Mouse (Mus musculus) brain, embryonic 18.5 days (tissue): ENCODE results near the gene Lrg1.

Source experiments
- DNase-seq: peaks from one replicate; pipeline ENCODE4 v3.0.0-alpha.2; 2012; ENCODE audit warnings: low read depth, low spot score

Lrg1 gene

DNA sequence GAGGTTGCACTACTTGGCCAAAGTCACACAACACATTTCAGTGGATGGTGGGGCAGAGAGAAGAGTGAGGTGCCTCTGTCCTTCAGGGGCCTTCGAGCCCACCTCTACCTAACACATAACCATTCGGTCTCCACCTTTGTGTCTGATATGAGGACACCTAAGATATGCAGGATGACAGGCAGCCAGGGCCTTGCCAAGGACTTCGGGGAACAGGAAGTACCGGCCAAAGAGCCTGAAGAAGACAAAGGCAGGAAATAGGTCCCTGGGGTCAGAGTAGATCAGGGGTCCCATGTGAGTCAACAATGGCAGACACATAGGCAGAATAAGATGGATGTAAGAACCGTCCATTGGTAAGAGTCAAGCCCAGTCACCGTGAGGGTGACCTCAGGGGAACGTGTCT is 14.8 kb upstream of the Lrg1 start:
- no peak for DNase-seq

DNA sequence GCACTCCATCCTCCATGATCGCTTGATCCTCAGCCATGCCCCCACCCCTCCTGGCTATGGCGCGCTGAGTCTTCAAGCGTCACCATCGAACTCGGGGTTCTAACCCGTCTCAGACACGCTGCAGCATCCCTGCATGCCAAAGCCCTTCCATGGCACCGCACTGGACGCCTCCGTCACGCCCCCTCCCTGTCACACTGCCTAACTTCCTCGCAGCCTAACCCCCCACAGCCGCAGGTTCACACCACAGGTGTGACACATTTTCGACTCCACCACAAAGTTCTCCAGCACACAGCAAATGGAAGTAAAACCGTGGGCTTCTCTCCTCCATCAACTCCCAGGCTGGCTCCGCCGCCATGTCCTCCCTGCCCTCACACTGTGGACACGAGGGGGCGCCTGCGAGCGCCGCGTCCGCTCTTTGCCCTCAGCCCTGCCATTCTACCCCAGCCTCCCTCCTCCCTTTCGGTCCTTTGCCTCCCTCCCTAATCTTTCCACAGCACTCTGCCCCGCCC is 12.7 kb upstream of the Lrg1 start:
- DNase-seq = no peak

DNA sequence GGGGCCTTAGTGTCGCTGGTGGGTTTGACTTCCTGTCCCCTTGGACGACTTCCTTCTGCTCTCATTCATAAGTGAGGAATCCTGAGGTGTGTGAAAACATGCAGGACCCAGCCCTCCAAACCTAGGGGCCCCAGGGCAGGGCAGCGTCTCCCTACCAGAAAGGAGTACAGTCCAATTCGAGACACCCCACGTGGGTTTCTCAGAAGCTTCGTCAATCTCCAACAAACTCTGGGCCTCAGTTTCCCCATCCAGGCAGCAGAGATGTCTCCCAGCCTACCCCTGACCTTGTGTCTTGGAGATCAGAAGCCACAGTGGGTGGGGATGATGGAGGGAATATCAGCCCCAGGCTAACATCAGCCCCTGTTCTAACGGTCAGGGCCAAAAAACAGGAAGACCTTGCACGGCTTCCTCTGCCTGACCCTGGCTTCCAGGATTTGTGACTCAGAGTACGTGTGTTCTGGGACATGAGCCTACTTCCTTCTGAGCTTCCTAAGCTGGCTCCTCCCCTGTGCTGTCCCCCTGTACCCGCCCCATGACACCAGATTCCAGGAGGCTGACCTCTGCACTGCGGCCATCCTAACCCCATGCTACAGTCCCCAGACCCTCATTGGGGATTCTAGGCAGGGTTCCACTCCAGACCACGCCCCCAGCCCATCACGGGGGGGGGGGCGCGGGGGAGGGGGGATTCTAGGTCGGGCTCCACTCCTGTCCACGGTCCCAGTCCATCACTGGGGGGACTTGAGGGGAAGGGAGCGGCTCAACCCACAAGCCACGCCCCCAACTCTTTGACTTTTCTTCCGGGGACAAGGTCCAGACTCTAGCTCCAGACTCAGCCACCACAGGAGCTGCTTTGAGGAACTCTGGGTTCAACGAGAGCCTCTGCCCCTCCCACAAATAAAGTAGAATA is 11.9 kb upstream of the Lrg1 start:
- no peak for DNase-seq

DNA sequence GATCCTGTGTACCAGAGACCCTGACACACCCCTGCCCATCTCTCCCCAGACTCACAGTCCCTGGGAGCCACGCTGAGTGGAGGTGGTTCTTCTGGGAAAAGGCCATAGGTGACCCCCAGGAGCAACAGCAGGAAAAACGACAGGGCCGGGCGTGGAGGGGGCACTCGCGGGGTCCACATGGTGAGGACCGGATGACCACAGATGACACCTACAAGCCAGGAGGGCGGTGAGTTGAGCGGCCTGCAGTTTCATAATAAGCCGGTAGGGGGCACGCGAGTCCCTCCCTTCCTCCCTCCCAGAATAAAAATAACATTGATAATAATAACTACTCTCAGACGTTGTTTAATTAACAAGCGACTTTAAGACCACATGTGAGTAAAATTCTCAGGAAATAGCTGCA is 10.9 kb upstream of the Lrg1 start:
- DNase-seq = no peak

DNA sequence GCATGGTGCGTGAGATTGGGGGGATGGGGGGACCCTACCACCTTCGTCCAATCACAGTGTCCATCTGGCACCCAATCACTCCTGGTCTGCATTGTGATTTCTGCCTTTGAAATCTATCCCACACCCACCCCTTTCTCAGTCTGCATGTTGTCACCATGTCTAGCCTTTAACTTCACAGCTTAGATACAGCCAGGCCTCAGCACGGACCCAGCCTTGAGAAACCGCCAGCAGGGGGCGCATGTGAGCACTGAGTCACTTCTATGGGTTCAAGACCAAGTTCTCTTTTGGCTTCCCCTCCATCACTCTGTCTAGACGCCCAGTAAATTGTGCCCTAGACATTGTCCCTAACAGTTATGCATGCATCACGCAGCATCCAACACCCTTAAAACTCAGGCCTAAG is 10.0 kb upstream of the Lrg1 start:
- no peak for DNase-seq

DNA sequence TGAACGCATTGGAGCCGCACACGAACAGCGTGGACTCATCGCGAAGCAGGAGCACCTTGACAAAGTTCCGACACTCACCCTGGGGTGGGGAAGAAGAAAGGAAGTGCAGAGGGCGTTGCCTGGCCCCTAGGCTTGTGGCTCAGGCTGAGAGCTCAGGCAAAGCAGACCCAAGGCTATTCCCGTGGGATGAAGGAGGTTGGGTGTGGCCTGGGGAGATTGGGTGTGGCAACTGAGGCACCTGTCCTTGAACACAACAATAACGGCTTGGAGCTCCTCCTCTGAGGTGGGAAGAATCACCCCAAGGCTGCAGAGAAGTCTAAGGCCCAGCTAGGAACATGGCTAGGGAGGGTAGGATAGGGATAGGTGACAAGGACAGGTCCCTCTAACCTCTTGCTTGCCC is 9.3 kb upstream of the Lrg1 start:
- DNase-seq = no peak

DNA sequence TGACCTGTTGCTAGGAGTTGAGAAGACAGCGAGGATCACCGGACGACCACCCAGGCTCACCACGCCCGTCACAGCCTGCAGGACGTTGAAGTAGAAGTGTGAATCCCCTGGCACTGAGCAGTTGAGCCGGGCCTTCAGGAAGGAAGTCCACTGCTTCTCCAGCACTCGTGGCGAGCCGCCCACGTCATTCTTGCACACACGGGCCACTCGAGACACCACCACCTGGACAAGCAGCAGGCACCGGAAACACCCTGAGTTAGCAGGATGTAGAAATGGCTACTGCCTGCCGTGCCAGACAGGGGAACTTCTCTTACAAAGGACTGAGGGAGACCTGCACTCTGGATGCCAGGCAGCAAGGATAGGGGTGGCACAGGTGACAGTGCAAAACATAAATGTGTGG is 6.4 kb upstream of the Lrg1 start:
- no peak for DNase-seq

DNA sequence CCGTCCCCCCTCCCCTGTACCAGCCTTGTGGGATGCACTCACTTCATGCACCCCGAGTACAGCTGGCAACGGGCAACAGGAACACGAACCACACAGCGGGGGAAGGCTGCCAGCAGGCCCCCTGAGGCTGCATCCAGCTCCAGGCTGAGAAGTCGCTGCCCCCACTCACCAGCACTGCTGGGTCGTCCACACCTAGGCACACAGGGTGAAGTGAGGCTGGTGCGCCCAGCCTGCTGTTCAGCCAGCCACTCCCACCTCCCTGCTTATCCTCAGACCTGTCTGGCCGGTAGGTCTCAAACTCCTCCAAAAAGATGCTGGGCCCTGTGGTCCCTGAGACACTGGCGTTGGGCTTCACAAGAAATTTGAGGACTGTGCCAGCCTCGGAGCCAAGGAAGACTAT is 4.4 kb upstream of the Lrg1 start:
- no peak for DNase-seq

DNA sequence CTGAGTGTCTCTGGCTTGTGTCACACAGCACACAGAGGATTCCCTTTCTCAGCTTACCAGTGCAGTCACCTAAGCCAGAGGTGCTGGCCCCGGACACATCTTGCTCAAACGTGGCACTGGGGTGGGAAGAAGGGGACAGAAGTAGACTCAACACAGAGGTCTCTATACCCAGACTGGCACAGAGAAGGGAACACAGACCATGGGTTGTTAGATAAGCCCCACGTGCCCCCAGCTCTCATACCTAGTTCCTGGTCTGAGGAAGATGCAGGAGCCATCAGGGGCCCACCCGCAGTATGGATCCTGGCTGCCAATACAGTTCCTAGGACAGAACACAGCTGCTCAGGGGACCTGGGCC is 3.5 kb upstream of the Lrg1 start:
- no peak for DNase-seq

DNA sequence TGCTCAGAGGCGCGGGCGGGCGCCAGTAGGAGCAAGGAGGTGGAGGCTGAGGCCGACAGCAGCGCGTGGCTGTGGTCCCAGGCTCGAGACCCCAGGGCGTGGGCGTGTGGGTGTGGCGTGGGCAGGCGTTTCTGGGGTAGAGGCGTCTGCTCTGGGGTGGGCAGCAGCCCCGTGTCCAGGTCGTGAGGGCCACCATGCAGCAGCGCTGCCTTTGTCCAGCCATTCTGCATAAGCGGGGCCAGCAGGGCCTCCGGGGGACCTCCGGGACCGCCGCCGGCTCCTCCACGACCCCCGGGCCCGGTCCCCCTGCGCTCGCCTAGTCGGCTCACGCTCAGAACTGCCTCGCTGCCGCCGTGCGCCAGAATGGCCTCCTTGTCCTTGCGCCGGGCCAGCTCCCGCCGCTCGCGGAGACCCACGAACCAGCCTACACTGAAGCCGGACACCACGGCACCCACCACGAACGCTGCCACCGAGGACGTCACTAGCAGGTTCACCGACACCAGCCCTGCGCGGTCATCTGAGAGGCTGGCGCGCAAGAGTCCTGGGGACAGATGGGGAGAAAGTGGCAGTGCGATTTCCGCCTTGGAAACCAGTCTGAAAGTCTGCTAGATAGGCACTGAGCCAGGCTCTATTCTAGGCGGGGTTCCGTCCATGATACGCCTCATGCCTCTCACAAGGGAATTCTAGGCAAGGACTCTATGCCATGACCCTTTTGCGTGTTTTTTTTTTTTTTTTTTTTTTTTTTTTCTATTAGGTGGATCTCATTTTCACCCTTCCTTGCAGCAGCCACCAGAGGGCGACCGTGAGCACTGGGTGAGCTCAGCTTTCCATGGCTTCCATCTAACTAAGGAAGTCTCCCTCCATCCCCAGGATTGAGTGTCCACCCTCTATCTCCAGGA is 2.8 kb upstream of the Lrg1 start:
- no peak for DNase-seq

DNA sequence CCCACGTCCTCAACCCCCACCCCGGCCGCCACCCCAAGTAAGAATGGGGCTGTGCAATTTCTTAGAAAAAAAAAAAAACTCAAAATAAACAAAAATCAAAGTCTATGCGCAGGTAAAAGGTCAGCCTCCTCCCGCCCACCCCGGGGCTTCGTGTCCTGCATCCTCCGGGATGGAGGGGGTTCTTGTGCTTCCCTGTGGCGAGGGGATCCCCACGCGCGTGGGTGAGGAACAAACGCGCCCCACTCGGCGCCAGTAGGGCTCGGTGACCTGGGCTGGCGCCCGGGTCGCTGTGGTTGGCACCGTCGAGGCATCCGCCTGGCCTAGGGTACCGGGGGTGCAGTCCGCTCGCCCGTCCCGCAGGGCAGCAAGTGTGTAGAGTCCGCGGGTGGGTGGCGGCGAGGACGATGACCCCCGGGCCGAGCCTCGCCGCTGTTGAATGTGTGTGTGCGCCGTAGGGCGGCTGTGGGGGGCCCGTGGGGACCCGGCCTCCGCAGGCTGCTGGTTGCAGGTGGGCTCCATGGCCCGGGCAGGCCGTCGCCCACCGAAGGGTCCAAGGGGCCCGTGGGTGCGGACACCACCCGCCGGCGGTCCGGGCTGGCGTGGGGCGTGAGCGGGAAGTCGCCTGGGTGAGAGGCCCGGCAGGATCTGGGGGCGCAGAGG is 2.0 kb upstream of the Lrg1 start:
- no peak for DNase-seq

DNA sequence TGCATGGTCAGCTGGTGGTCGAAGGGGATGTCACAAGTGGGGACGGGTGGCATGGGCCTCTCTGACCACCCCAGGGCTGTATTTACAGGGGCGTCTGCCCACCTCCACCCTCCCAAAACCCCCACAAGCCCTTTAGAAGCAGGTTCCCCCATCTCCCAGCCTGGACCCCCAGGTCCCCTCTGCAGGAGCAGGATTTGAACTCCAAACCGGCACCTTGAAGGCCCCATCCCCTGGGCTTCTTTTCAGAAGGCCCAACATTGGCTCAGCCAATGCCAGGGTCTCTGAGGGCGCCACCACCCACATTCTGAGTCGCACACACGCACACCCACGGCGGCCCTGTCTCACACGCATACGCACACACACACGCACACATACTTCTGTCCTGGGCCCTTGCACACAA is 1.4 kb upstream of the Lrg1 start:
- no peak for DNase-seq

DNA sequence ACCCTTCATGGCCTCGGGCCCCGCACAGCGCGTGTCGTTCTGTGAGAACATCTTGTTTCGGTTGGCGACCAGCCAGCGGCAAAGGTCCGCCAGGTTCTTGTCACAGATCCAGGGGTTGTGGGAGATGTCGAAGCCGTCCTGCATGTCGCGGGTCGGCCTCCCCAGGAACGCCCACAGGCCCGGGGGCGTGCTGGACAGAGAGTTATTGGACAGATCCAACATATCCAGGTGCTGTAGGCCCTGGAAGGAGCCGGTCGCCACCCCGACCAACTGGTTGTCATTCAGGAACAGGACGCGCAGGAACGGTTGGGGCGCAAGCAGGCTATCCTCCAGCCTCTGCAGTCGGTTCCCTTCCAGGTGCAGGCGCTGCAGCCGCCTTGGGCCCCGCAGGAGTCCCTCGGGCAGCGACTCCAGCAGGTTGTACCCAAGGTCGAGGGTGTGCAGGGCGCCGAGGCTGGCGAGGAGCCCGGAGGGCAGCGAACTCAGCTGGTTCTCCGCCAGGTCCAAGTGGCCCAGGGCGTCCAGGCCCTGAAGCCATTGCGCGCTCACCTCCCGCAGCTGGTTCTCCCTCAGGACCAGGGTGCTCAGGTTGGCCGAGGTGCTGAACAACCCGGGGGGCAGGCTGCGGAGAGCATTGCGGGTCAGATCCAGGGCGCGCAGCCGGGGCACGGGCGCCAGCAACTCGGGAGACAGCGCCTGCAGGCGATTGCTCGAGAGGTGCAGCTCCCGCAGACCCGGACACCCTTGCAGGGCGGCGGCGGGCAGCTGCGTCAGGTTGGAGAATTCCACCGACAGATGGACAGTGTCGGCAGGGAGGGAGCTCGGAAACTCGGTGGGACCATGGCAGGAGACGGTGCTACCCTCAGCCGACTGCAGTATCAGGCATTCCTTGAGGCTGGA is 1.6 kb downstream of the Lrg1 start:
- DNase-seq = no peak

DNA sequence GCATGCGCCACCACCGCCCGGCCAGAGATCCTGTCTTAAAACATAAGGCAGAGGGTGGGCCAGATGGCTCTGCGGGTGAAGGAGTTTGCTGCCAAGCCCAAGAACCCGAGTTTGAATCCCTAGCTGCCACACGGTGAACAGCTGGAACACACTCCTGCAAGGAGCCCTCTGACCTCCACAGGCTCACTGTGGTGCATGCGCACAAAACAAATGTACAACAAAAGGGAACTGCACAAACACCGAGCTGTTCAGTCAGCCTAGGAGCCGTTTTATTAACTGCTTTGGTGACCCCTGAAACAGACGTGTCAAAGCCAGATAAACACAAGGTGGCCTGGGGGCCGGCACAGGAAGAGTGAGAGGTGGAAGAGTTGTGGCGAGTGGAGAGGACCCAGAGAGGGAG is 2.4 kb downstream of the Lrg1 start:
- no peak for DNase-seq

DNA sequence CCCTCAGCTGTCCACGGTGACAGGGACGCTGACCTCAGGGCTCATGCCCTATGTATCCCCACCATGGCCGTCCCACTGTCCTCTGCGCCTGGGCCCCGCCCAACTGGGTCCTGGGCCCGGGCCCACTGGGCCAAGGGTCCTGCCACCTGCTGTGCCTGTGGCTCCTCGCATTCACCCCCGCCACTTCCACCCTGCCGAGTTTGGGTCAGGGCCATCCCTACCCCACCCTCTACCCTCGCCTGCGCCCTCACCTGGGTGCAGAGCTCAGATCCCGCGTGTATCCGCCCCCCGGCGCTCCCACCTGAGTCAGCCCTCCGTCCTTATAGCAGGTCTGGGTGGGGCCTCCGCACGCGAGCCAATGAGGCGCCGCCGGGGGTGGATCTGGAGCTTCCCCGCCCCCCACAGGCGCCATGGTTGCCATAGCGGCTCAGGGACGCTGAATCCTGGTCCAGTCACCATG is 4.5 kb downstream of the Lrg1 start, which contains the start of gene Plin5:
Gene Plin5, minus strand, starts transcription at position 346 of the 460 bp plus-strand sequence.
- DNase-seq = no peak

DNA sequence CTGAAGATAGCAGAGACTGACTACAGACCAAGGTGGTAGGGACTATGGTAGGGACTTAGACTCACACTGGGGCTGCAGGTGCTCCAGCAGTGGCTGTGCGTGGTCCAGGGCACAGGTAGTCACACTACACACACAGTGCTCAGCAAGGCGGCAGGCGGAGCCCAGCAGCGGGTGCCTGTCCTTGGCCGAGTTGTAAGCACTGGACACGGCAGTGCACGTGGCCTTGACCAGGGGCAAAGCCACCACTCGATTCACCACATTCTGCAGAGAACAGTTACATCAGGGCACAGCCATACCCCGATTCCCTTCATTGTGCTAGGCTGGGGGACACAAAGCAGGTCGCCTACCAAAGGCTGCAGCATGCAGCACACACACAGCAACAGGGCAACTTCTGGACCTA is 5.6 kb downstream of the Lrg1 start:
- no peak for DNase-seq

DNA sequence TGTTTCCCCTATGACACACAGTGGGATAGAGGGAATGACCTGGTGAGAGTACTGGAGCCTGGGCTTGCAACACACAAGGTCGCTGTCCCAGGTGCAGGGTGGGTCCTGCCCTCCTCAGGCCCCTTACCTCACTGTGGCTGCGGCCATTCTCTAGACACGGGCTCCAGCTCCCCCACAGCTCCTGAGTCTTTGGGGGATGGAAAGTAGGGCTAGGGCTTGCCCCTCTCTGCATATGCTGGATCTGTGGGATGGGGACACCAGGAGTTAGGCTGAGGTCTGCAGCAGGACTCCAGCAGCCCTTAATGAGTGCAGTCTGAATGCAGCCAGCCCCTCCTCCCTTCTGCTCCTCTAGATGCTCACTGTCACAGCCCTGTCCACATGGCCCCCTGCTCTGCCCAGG is 9.1 kb downstream of the Lrg1 start:
- DNase-seq = no peak

DNA sequence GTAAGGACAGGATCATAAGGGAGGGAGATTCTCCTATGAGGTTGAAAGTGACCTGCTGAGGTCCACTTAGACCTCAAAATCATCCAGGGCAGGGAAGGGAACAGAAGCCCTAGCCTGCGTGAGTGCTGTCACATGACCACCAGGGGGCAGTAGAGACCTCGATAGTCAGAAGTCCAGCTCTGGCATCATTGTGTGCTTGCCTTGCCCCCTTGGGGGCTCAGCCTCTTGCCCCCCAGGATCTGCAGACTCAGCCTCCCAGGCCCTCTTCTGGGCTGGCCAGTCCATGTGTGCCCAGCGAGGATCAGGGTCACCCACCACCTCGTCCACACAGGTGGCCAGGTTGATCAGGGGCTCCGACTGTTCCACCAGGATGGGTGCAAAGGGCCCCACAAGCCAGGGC is 9.9 kb downstream of the Lrg1 start:
- no peak for DNase-seq

DNA sequence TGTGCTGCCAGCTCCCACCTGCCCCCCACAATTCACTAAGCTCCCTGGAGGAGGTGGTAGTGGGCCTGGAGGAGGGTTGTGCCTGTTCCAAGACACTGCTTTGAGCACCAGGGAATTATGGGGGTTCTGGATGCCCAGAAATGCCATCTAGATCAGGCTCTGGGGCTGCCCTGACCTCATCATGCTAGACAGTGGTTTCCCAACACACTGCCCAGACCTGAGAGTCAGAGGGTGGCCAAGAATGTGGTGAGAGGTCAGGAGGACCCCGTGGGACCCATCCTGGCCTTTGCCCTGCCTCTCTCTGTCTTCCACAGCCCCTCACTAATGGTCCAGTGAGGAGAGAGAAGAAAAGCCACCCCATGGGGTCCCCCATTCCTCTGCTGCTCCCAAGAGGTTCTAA is 10.8 kb downstream of the Lrg1 start:
- DNase-seq = no peak

DNA sequence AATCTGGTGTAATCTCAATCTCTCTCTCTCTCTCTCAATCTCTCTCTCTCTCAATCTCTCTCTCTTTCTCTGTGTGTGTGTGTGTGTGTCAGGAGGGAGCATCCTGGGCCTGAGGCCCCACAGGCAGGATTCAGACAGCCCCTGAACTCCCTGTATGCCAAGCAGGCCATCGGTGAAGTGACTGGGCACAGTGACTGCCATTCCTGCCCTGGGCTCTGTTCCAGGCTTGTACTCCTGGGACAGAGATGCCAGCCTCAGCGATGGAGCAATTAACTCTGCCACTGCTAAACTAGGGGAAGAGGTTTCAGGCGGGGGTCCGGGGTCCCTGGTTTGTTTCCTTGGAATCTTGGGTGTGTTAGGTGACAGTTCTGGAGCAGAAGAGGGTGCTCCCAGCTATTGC is 11.2 kb downstream of the Lrg1 start:
- DNase-seq = no peak
